Mouse (Mus musculus) activated CD4-positive, CD25-positive, alpha-beta regulatory T cell, adult 9 weeks (primary cell): Measurements from ENCODE around the gene Mif4gd. TPM values are rescaled to one million over a fixed set of nuclear protein-coding genes. Genes with fewer than 3 reads are reported as not detected.

Source experiments
- polyA plus RNA-seq: library from polyadenylated mRNA; unstranded; fragments of 100-300 nt; shearing (Covaris generic); gene quantifications from one replicate; pipeline ENCODE4 v1.2.1, GENCODE M21; 2017

Mif4gd gene
- polyA plus RNA-seq = 204 TPM

DNA sequence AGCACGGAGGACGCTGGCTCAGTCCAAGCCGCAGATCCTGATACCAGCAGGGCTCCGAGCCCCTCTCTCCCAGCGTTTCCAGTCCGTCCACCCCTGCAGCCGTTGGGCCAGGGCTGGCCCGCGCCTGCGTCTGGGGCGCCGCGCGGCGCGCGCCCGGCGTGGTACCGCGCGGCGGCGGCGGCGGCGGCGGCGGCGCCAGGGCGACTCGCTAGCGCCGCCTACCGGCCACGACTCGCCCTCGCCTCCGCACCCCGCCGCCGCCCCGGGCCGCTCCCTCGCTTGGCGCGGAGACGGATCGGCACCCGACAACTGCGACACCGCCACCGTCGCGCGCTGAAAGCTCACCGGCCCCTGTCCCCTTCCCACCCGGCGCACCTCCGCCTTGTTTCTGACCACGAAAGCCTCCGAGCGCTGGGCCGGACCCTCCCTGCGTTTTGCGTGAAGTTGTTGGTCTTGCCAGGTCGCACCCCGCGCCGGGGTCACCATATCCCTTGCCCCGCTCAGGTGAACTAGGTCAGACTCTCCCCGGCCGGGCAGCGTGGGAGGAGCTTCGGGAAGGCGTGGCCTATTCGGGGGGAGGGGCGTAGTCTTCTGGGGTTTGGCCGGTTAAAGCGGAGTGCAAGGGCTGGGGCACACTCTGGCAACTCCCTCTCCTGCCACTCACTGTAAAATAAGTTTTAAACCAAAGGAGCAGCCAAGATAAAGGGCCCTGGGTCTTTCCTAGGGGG is at the start of gene Mif4gd:
Mif4gd (minus strand) TSS at position 560 of the 728 bp plus-strand sequence.

DNA sequence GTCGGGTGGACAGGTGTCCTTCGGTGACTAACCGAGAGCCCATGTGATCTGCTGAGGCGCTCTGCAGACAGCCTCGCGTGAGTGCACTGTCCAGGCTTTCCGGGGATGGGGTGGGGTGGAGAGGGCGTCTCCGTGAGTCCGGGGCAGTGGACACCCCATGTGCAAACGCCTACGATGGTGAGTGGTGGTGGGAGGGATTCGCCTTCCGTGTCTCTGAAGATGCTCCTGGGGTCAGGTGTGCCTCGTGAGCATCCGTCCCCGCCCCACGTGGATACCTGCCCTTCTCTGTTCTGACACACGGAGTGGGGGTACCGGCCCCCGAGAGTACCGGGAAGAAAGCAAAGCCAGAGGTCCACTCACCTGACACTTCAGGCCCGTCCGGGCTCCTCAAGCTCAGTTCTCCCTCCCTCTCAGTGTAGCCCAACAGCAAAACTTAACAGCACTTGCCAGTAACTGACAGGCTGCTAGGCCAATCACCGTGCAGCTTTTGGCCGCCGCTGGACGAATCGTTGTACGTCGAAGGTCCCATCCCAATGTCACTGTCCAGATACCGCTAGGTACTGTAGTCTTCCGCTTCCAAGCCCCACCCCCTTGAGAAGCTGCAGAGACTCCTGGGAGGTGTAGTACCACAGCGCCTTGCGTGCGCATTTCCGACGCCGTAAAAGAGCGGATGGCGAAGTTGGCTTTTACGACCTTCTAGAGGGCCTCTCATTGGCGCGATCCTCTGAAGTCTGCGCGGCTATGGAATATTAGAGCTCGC is 15.1 kb upstream of the Mif4gd start, which contains the start of gene Slc25a19:
Slc25a19 (minus strand) TSS at position 591 of the 760 bp plus-strand sequence.

DNA sequence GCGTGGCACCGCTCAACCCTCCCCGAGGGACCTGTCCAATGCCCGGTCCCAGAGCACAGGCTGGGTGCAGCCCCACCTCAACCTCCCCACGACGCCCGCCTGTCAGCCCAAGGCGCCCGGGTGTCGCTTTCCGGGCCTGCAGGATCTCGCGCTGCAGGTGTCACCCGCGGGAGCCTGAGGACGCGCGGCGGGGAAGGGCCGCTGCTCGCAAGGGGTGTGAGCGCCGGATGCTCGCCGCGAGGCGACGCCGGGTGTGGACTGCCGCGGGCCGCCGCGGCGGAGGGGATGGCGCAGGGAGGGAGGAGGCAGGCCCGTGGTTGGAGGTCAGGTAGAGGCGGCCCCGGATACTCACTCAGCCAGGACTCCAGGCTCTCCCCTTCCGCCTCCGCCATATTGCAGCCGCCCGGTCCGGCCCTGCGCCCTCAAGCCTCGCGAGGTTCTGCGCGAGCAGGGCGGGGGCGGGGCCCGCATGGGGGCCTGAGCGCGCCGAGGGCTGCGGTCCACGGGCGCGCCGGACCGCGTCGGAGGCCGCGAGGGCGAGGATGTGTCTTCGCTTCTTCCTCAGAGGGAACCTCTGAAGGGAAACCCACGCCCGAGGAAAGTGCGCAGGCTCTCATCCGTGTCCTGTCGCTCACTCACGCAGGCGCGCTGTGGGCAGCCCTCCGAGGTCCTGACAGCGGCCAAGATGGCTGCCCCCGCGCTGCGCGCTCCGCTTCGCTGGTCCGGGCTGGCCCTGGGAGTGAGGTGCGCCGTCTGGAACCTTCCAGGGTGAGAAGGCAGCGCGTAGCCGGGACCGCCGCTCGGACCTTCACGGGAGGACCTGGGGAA is 9.1 kb downstream of the Mif4gd start, which contains the start of the genes Mrps7 and Gga3:
Mrps7 (plus strand) TSS at position 450 of the 828 bp plus-strand sequence.
Gga3 (minus strand) TSS at position 576 of the 828 bp plus-strand sequence.

DNA sequence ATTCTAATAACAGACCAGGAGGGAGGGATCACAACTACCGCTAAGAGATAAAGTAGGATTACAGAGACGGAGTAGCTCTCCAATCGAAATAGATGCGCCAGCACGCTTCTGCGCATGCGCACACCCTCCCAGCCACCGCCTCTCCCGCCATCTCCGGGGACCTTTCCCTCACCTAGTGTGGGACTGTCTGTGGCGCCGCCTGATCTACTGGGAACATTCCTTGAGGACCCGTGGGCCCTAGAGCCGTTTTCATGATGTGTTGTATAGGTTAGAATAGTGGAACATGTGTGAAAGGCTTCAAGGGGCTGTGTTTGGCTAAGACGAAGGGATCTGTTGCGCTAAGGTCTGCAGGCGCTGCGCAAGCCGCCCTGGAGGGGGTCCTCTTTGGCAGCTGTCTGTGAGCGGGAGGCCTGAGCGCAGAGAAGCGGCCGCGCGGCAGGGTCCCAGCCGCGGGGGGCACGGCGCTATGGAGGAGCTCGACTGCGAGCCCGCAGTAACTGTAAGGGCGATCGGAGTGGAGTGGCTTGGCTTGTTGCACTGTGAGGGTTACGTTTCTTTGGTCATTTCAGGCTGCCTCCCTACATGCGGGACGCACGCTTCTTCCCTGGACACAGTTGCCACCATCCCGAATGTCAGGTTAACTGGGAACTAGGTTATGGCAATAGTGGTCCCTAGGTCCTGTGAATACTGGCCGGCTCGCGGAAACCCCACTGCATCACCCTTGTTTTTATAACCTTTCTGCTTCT is 48.5 kb downstream of the Mif4gd start, which contains the start of gene Nup85:
Nup85 (plus strand) TSS at position 371 of the 746 bp plus-strand sequence.

Other genes starting within 250 kb of the Mif4gd start
- gene Hid1, start 245.2 kb downstream of the Mif4gd start, polyA plus RNA-seq = 3.7 TPM
- not detected for gene Cdr2l, start 231.1 kb downstream of the Mif4gd start, polyA plus RNA-seq
- 163 TPM for gene Mrpl58, start 209.2 kb downstream of the Mif4gd start, polyA plus RNA-seq
- 739 TPM for gene Atp5h, start 193.0 kb downstream of the Mif4gd start, polyA plus RNA-seq
- gene Kctd2, start 192.8 kb downstream of the Mif4gd start, polyA plus RNA-seq = 3.2 TPM
- gene Trim80, start 172.4 kb downstream of the Mif4gd start, polyA plus RNA-seq = 0.13 TPM
- 6.2 TPM for gene Slc16a5, start 150.5 kb downstream of the Mif4gd start, polyA plus RNA-seq
- 90.8 TPM for gene Armc7, start 137.3 kb downstream of the Mif4gd start, polyA plus RNA-seq
- gene Nt5c, start 121.1 kb downstream of the Mif4gd start, polyA plus RNA-seq = 379 TPM
- gene Jpt1, start 98.6 kb downstream of the Mif4gd start, polyA plus RNA-seq = 580 TPM
- gene Sumo2, start 76.7 kb downstream of the Mif4gd start, polyA plus RNA-seq = 787 TPM
- 81.5 TPM for gene Nup85, start 48.5 kb downstream of the Mif4gd start, polyA plus RNA-seq
- gene Mrps7, start 9.0 kb downstream of the Mif4gd start, polyA plus RNA-seq = 61.6 TPM
- gene Gga3, start 8.9 kb downstream of the Mif4gd start, polyA plus RNA-seq = 61.9 TPM
- 76.3 TPM for gene Slc25a19, start 15.3 kb upstream of the Mif4gd start, polyA plus RNA-seq
- 10.4 TPM for gene Grb2, start 95.6 kb upstream of the Mif4gd start, polyA plus RNA-seq
- gene Tmem94, start 152.5 kb upstream of the Mif4gd start, polyA plus RNA-seq = 34.3 TPM
- gene Caskin2, start 200.7 kb upstream of the Mif4gd start, polyA plus RNA-seq = 4.3 TPM
- 20.1 TPM for gene Tsen54, start 201.8 kb upstream of the Mif4gd start, polyA plus RNA-seq
- 35.7 TPM for gene Llgl2, start 211.1 kb upstream of the Mif4gd start, polyA plus RNA-seq
- 0.44 TPM for gene Myo15b, start 245.4 kb upstream of the Mif4gd start, polyA plus RNA-seq